Mouse (Mus musculus) heart, postnatal 4 days (tissue): ENCODE results near the gene Anxa9. TPM values are rescaled to one million over a fixed set of nuclear protein-coding genes. Genes with fewer than 3 reads are reported as not detected.

Source experiments
- DNase-seq: peaks from one replicate; pipeline ENCODE4 v3.0.0; 2021
- total RNA-seq, 2 experiments: library from RNA; stranded (reverse); gene quantifications; 2 replicates each; pipeline ENCODE4 v1.2.3; 2021

The Anxa9 gene
- total RNA-seq, 2 experiments from 2014 or later: 0.14 to 0.24 TPM

GRCm38 (mm10) chr3:95314075-95314474 lies 7.1 kb upstream of the Anxa9 start:
- DNase-seq: no peak

GRCm38 (mm10) chr3:95313476-95313875 lies 6.5 kb upstream of the Anxa9 start:
- DNase-seq: peak; percentile 3

GRCm38 (mm10) chr3:95312623-95313022 lies 5.6 kb upstream of the Anxa9 start:
- DNase-seq: peak; percentile 6

GRCm38 (mm10) chr3:95310968-95311882 lies 4.2 kb upstream of the Anxa9 start:
- peak; percentile 79 for DNase-seq

- no peak for DNase-seq
Measured at GRCm38 (mm10) chr3:95310496-95310895, 3.5 kb upstream of the Anxa9 start.

DNA sequence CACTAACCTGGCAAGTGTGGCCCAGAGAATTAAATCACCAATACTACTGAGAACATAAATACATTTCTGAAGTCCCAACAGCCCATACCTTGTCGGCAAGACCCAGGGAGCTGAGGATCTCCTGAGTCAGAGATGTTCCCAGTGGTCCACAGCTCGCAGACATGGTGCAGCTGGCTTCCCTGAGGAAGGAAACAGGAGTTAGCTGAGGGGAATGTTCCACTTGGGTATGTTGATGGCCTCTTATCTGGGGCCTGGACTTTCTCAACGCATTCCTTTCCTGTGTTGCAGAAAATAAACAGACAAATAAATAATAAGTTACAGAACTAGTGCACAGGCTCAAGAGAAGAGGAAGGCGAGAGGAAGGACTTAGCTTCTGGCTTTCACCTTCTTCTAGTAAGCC lies 732 bp downstream of the Anxa9 start:
- no peak for DNase-seq

GRCm38 (mm10) chr3:95301204-95301796 lies 5.7 kb downstream of the Anxa9 start:
- no peak for DNase-seq

- no peak for DNase-seq
Measured at GRCm38 (mm10) chr3:95298018-95298417, 9.0 kb downstream of the Anxa9 start.

DNA sequence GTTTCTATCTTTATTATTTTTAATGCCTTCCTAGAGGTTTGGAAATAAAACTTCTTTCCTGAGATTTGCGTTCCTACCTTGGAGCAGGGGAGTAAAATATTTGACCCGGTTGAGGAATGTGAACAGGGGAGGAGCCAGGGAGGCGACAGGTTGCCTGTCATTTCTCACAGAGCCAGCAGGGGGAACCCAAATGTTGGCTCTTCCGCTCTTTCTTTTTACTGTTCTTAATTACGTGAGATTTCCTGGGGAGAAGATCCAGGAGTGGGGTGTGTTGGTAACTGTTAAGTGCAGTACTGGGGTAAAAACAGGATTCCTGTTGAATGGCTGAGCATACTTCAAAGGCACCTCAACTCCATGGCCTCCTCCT lies 10.9 kb downstream of the Anxa9 start:
- peak; percentile 62 for DNase-seq

GRCm38 (mm10) chr3:95295321-95296102 lies 11.5 kb downstream of the Anxa9 start:
- DNase-seq: no peak

GRCm38 (mm10) chr3:95294718-95295117 lies 12.3 kb downstream of the Anxa9 start:
- no peak for DNase-seq

- DNase-seq: no peak
Measured at GRCm38 (mm10) chr3:95294316-95294715, 12.7 kb downstream of the Anxa9 start.

- no peak for DNase-seq
Measured at GRCm38 (mm10) chr3:95293537-95293936, 13.4 kb downstream of the Anxa9 start.

GRCm38 (mm10) chr3:95292899-95293298 lies 14.1 kb downstream of the Anxa9 start:
- DNase-seq: no peak

- DNase-seq: no peak
Measured at GRCm38 (mm10) chr3:95291041-95291440, 15.9 kb downstream of the Anxa9 start.

GRCm38 (mm10) chr3:95290156-95290555 lies 16.8 kb downstream of the Anxa9 start:
- DNase-seq: no peak

GRCm38 (mm10) chr3:95289419-95289818 lies 17.6 kb downstream of the Anxa9 start:
- no peak for DNase-seq

- DNase-seq: no peak
Measured at GRCm38 (mm10) chr3:95287541-95287940, 19.4 kb downstream of the Anxa9 start.

GRCm38 (mm10) chr3:95286510-95286909 lies 20.5 kb downstream of the Anxa9 start:
- DNase-seq: peak; percentile 17

GRCm38 (mm10) chr3:95286011-95286410 lies 21.0 kb downstream of the Anxa9 start:
- no peak for DNase-seq

GRCm38 (mm10) chr3:95285390-95285789 lies 21.6 kb downstream of the Anxa9 start:
- DNase-seq: no peak

GRCm38 (mm10) chr3:95284501-95285281 lies 22.3 kb downstream of the Anxa9 start:
- no peak for DNase-seq
